Mouse (Mus musculus) intestine, embryonic 15.5 days (tissue): ENCODE measurements around the gene Inhbe. TPM values are rescaled to one million over a fixed set of nuclear protein-coding genes. Genes with fewer than 3 reads are reported as not detected.

Experiments used
- ATAC-seq: fragments of 200-750 bp; cut with Nextera tagmentation; 2 replicates; pipeline ENCODE4 v1.8.0; 2017; ENCODE audit warnings: moderate TSS enrichment, moderate library complexity
- H3K27ac ChIP-seq: fragments of 300-500 bp; sonication (generic); 2 replicates; pipeline ENCODE4 v1.5.1; 2015; ENCODE audit warnings: mild to moderate bottlenecking, inconsistent platforms
- H3K27me3 ChIP-seq: fragments of 300-500 bp; sonication (generic); replicated peaks from 2 replicates; pipeline ENCODE4 v1.6.1; 2015; ENCODE audit warnings: inconsistent platforms
- H3K36me3 ChIP-seq: fragments of 300-500 bp; sonication (generic); 2 replicates; pipeline ENCODE4 v1.6.1; 2015; ENCODE audit warnings: inconsistent platforms
- H3K4me1 ChIP-seq: fragments of 300-500 bp; sonication (generic); replicated peaks from 2 replicates; pipeline ENCODE4 v1.6.1; 2015; ENCODE audit warnings: inconsistent platforms
- H3K4me2 ChIP-seq: fragments of 300-500 bp; sonication (generic); replicated peaks from 2 replicates; pipeline ENCODE4 v1.6.1; 2015; ENCODE audit warnings: mild to moderate bottlenecking, inconsistent platforms
- H3K4me3 ChIP-seq: fragments of 300-500 bp; sonication (generic); replicated peaks from 2 replicates; pipeline ENCODE4 v1.5.1; 2015; ENCODE audit warnings: inconsistent platforms
- H3K9ac ChIP-seq: fragments of 300-500 bp; sonication (generic); 2 replicates; pipeline ENCODE4 v1.6.1; 2015; ENCODE audit warnings: inconsistent platforms
- H3K9me3 ChIP-seq: fragments of 300-500 bp; sonication (generic); 2 replicates; pipeline ENCODE4 v1.6.1; 2016; ENCODE audit warnings: inconsistent platforms
- WGBS: fragments of 180-500 bp; shearing (Covaris S2); methylation state at CpG from one replicate; pipeline ENCODE4 v1.1.7; 2015; 5-methylcytosine and 5-hydroxymethylcytosine counted together
- polyA plus RNA-seq: library from polyadenylated mRNA; unstranded; fragments of >200 nt; fragmentation: Nextera tagmentation; extraction: Ambion mirVana; gene quantifications from 2 replicates; pipeline ENCODE4 v1.2.1, GENCODE M21; 2015

Inhbe gene
- 0.03 TPM in 1 of 2 replicates, not detected in the other for polyA plus RNA-seq

GRCm38 (mm10) chr10:127353909-127354895 lies at the start of gene Inhbe:
Inhbe (minus strand) TSS chr10:127354411.
- Histone ChIP-seq H3K36me3 (no peaks in the 10 kb centered on the region), H3K4me3 (no peak within 1 kb of the TSS), H3K9me3 (no peaks in the 10 kb centered on the region), H3K4me2 (no peak within 1 kb of the TSS), H3K4me1 (peaks cover 3% of the 10 kb centered on the region; the same call in 1 of the 2 replicates), H3K27me3 (no peaks in the 10 kb centered on the region; the same call in 1 of the 2 replicates), H3K9ac (no peak within 1 kb of the TSS), H3K27ac (no peak within 1 kb of the TSS)
- WGBS = 84% methylated on average over 18 of the region's 18 CpGs
- no peak for ATAC-seq

GRCm38 (mm10) chr10:127391774-127392173 lies 37.6 kb upstream of the Inhbe start:
- Histone ChIP-seq H3K36me3 (peaks cover 3% of the 10 kb centered on the region; the same call in 1 of the 2 replicates), H3K9me3 (no peaks in the 10 kb centered on the region), H3K9ac (no peak overlapping the region), H3K4me2 (no peak overlapping the region), H3K27ac (no peak overlapping the region), H3K27me3 (no peaks in the 10 kb centered on the region), H3K4me3 (no peak overlapping the region), H3K4me1 (no peaks in the 10 kb centered on the region)
- 89% methylated on average over 6 of the region's 6 CpGs for WGBS
- ATAC-seq = no peak

- Histone ChIP-seq H3K9me3 (no peaks in the 10 kb centered on the region), H3K36me3 (no peaks in the 10 kb centered on the region), H3K4me1 (peaks cover 9% of the 10 kb centered on the region; the same call in 1 of the 2 replicates), H3K27me3 (no peaks in the 10 kb centered on the region), H3K9ac (peak overlapping the region; percentile 78), H3K27ac (peak overlapping the region; percentile 93), H3K4me2 (peak overlapping the region; percentile 69), H3K4me3 (peak overlapping the region; percentile 69)
- no peak for ATAC-seq
- 47% methylated on average over 2 of the region's 2 CpGs for WGBS
These were observed 27.5 kb upstream of the Inhbe start for GRCm38 (mm10) chr10:127381743-127382134.

- H3K4me1 ChIP-seq = peaks cover 7% of the 10 kb centered on the region; the same call in 1 of the 2 replicates
These were observed 26.8 kb upstream of the Inhbe start for GRCm38 (mm10) chr10:127380767-127381742.

GRCm38 (mm10) chr10:127380251-127380691 lies 26.1 kb upstream of the Inhbe start, which contains the start of gene R3hdm2:
R3hdm2 (plus strand) TSS chr10:127380327.
- H3K9me3 ChIP-seq = no peaks in the 10 kb centered on the region
- H3K27me3 ChIP-seq = no peaks in the 10 kb centered on the region
- H3K4me1 ChIP-seq = peaks cover 3% of the 10 kb centered on the region; the same call in 1 of the 2 replicates
- peak within 1 kb of the TSS; percentile 69 for H3K4me3 ChIP-seq
- WGBS = under 1% methylated on average over 48 of the region's 53 CpGs
- peak; percentile 99 for ATAC-seq
- no peaks in the 10 kb centered on the region for H3K36me3 ChIP-seq
- peak within 1 kb of the TSS; percentile 76 for H3K4me2 ChIP-seq
- peak within 1 kb of the TSS; percentile 93 for H3K27ac ChIP-seq
- H3K9ac ChIP-seq = peak within 1 kb of the TSS; percentile 78

More at GRCm38 (mm10) chr10:127380767-127381742, 26.8 kb upstream of the Inhbe start:
- Histone ChIP-seq H3K9ac (peak overlapping the region; percentile 78), H3K4me2 (peak overlapping the region; percentile 76), H3K9me3 (no peaks in the 10 kb centered on the region), H3K36me3 (no peaks in the 10 kb centered on the region), H3K4me3 (peak overlapping the region; percentile 69), H3K27ac (peak overlapping the region; percentile 93), H3K27me3 (no peaks in the 10 kb centered on the region)
- 1% methylated on average over 37 of the region's 79 CpGs for WGBS
- ATAC-seq = peak; percentile 89

- peaks cover 3% of the 10 kb centered on the region; the same call in 1 of the 2 replicates for H3K4me1 ChIP-seq
- ATAC-seq = no peak
- H3K27ac ChIP-seq = peak overlapping the region; percentile 93
- H3K4me2 ChIP-seq = peak overlapping the region; percentile 76
- H3K9me3 ChIP-seq = no peaks in the 10 kb centered on the region
- peak overlapping the region; percentile 78 for H3K9ac ChIP-seq
- peak overlapping the region; percentile 69 for H3K4me3 ChIP-seq
- no peaks in the 10 kb centered on the region for H3K36me3 ChIP-seq
- no peaks in the 10 kb centered on the region for H3K27me3 ChIP-seq
- 84% methylated on average over 8 of the region's 8 CpGs for WGBS
These were observed 25.4 kb upstream of the Inhbe start for GRCm38 (mm10) chr10:127379654-127380053.

GRCm38 (mm10) chr10:127377700-127378099 lies 23.5 kb upstream of the Inhbe start:
- no peaks in the 10 kb centered on the region for H3K36me3 ChIP-seq
- H3K4me1 ChIP-seq = peaks cover 3% of the 10 kb centered on the region; the same call in 1 of the 2 replicates
- no peak overlapping the region for H3K4me2 ChIP-seq
- no peak for ATAC-seq
- H3K27ac ChIP-seq = no peak overlapping the region
- no peak overlapping the region for H3K9ac ChIP-seq
- no peaks in the 10 kb centered on the region for H3K9me3 ChIP-seq
- 50% methylated on average over 3 of the region's 3 CpGs for WGBS
- no peaks in the 10 kb centered on the region for H3K27me3 ChIP-seq
- no peak overlapping the region for H3K4me3 ChIP-seq

- no peaks in the 10 kb centered on the region for H3K9me3 ChIP-seq
- H3K4me2 ChIP-seq = no peak overlapping the region
- no peaks in the 10 kb centered on the region for H3K36me3 ChIP-seq
- H3K4me3 ChIP-seq = no peak overlapping the region
- H3K27me3 ChIP-seq = no peaks in the 10 kb centered on the region
- WGBS = 79% methylated on average over 2 of the region's 2 CpGs
- no peak overlapping the region for H3K9ac ChIP-seq
- H3K27ac ChIP-seq = no peak overlapping the region
- H3K4me1 ChIP-seq = no peaks in the 10 kb centered on the region
- no peak for ATAC-seq
These were observed 16.8 kb upstream of the Inhbe start for GRCm38 (mm10) chr10:127371023-127371422.

GRCm38 (mm10) chr10:127369834-127370820 lies 15.9 kb upstream of the Inhbe start, which contains the start of gene Inhbc:
Inhbc (minus strand) TSS chr10:127370431.
- Histone ChIP-seq H3K4me1 (no peaks in the 10 kb centered on the region), H3K36me3 (no peaks in the 10 kb centered on the region), H3K27me3 (no peaks in the 10 kb centered on the region), H3K4me2 (no peak within 1 kb of the TSS), H3K27ac (no peak within 1 kb of the TSS), H3K9me3 (no peaks in the 10 kb centered on the region), H3K4me3 (no peak within 1 kb of the TSS), H3K9ac (no peak within 1 kb of the TSS)
- 75% methylated on average over 22 of the region's 22 CpGs for WGBS
- ATAC-seq = 0 out of 2 replicates have a peak, but pooled peaks have one; percentile 20

- 0 out of 2 replicates have a peak, but pooled peaks have one; percentile 31 for ATAC-seq
- 42% methylated on average over 2 of the region's 2 CpGs for WGBS
- Histone ChIP-seq H3K27me3 (no peaks in the 10 kb centered on the region), H3K9me3 (no peaks in the 10 kb centered on the region), H3K4me1 (no peaks in the 10 kb centered on the region), H3K4me2 (no peak overlapping the region), H3K27ac (no peak overlapping the region), H3K4me3 (no peak overlapping the region), H3K36me3 (no peaks in the 10 kb centered on the region), H3K9ac (no peak overlapping the region)
These were observed 14.1 kb upstream of the Inhbe start for GRCm38 (mm10) chr10:127368273-127368672.
